Mouse (Mus musculus): Measurements from ENCODE around the gene Cplx3. TPM values are rescaled to one million over a fixed set of nuclear protein-coding genes. Genes with fewer than 3 reads are reported as not detected.

Gene Cplx3
- polyA plus RNA-seq, 1 experiment = 0.47 TPM

DNA sequence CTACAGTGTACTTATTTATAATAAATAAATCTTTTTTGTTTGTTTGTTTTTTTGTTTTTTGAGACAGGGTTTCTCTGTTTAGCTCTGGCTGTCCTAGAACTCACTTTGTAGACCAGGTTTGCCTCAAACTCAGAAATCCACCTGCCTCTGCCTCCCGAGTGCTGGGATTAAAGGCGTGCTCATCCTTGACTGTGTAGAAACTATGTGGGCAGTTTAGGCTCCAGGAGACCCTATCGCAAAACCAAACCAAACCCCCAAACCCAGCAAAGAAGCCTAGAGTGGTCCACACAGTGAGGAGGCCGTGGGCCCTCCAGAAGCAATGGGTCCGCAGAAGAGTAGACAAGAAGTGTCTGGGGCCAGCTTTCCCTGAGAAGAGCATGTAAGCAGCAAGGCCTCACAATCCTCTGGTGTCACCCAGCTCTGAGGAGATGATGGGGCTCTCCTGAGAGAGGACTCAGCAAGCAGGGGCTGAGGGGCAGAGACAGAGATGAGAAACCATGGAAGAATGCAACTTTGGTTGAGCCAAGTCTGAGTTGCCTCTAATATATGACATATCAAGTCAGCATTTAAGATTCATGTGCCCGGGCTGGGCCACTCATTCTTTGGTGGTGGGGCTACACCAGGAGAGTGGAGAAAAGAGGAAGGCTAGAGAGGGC lies 44.2 kb upstream of the Cplx3 start:
- Histone ChIP-seq H3K27ac (ENCODE audit: insufficient read depth, low read depth, low read length) (no peak overlapping the region; the same call in 1 of the 2 replicates), H3K36me3 (ENCODE audit: control insufficient read depth, insufficient read depth, low read length) (no peaks in the 10 kb centered on the region), H3K4me3 (ENCODE audit: insufficient read depth, low read depth, low read length) (no peak overlapping the region), H3K27me3 (replicated peaks; ENCODE audit: control insufficient read depth, insufficient read depth, low read length) (no peaks in the 10 kb centered on the region), H3K4me1 (ENCODE audit: control insufficient read depth, insufficient read depth, low read length) (no peaks in the 10 kb centered on the region)
- no peak for TF ChIP-seq CTCF (conservative IDR thresholded peaks at IDR 0.05; ENCODE audit: insufficient read depth, insufficient read length, low read depth, low read length)
- no peak for TF ChIP-seq POLR2A (IDR thresholded peaks at IDR 0.05; ENCODE audit: low read depth, low read length)
- 98% methylated on average over 6 of the region's 6 CpGs for WGBS
- DNase-seq = no peak

DNA sequence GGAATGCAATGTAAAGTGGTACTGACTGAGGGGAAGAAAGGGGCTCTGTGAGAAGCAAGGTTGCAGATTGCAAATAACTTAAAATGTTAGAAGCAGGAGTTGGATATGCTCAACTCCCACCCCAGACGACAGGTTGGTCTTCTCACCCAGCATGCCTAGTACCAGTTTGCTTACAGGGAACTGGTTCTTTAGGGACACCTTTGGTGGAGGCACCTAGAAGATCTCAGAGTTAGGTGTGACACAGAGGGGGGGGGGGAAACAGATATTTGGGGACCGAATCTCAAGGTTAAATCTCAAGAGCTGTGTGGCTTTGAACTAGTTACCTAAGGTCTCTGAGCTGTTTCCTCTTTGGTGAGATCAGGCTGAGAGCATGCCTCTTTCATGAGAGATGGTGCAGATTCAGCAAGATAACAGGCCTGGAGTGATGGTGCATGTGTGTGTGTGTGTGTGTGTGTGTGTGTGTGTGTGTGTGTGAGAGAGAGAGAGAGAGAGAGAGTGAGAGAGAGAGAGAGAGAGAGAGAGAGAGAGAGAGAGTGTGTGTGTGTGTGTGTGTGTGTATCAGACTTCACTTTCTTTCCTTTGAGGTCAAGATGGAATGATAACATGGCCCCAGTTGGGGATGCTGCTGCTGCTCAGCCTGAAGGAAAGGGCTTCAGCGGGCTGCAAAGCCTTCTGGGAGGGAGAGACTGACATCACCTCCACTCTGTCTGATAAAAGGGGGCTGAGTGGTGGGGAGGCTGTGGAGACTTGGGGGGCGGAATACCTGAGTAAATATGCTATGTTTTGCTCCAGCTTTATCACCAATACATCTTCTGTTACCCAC lies 41.4 kb upstream of the Cplx3 start:
- Histone ChIP-seq H3K4me1 (ENCODE audit: control insufficient read depth, insufficient read depth, low read length) (peaks cover 15% of the 10 kb centered on the region), H3K27me3 (replicated peaks; ENCODE audit: control insufficient read depth, insufficient read depth, low read length) (no peaks in the 10 kb centered on the region), H3K4me3 (ENCODE audit: insufficient read depth, low read depth, low read length) (no peak overlapping the region), H3K27ac (ENCODE audit: insufficient read depth, low read depth, low read length) (no peak overlapping the region), H3K36me3 (ENCODE audit: control insufficient read depth, insufficient read depth, low read length) (no peaks in the 10 kb centered on the region)
- 81% methylated on average over 4 of the region's 4 CpGs for WGBS
- no peak for DNase-seq
- no peak for TF ChIP-seq POLR2A (IDR thresholded peaks at IDR 0.05; ENCODE audit: low read depth, low read length)
- no peak for TF ChIP-seq CTCF (conservative IDR thresholded peaks at IDR 0.05; ENCODE audit: insufficient read depth, insufficient read length, low read depth, low read length)

DNA sequence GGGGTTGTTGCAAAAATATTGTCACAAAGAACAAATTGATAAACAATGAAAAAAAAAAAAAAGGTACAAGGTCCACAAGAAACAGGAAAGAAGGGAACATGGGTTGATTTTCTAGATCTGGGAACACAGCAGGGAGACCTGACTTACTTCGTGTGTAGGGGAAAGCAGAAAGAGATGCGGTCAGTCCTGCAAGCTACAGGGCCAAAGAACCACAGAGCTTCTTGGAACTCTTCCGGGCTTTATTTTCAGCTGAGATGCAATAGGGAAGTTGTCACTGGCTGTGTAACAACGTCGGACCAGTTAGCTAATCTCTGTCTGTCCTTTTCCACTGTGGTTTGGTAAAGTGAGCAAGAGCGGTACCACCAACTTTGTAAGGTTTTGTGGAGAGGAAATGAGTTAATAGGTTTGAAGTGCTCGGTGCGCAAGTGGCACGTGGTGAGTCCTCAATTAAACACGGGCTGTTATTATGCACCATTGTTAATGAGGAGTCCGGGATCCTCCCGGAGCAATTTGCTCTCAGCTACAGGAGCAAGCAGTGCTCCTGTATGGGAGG lies 40.5 kb upstream of the Cplx3 start:
- WGBS = 70% methylated on average over 12 of the region's 12 CpGs
- Histone ChIP-seq H3K27me3 (replicated peaks; ENCODE audit: control insufficient read depth, insufficient read depth, low read length) (no peaks in the 10 kb centered on the region), H3K36me3 (ENCODE audit: control insufficient read depth, insufficient read depth, low read length) (no peaks in the 10 kb centered on the region), H3K4me3 (ENCODE audit: insufficient read depth, low read depth, low read length) (no peak overlapping the region), H3K27ac (ENCODE audit: insufficient read depth, low read depth, low read length) (no peak overlapping the region), H3K4me1 (ENCODE audit: control insufficient read depth, insufficient read depth, low read length) (peaks cover 15% of the 10 kb centered on the region)
- TF ChIP-seq CTCF (conservative IDR thresholded peaks at IDR 0.05; ENCODE audit: insufficient read depth, insufficient read length, low read depth, low read length) = no peak
- no peak for TF ChIP-seq POLR2A (IDR thresholded peaks at IDR 0.05; ENCODE audit: low read depth, low read length)
- peak; percentile 46 for DNase-seq

DNA sequence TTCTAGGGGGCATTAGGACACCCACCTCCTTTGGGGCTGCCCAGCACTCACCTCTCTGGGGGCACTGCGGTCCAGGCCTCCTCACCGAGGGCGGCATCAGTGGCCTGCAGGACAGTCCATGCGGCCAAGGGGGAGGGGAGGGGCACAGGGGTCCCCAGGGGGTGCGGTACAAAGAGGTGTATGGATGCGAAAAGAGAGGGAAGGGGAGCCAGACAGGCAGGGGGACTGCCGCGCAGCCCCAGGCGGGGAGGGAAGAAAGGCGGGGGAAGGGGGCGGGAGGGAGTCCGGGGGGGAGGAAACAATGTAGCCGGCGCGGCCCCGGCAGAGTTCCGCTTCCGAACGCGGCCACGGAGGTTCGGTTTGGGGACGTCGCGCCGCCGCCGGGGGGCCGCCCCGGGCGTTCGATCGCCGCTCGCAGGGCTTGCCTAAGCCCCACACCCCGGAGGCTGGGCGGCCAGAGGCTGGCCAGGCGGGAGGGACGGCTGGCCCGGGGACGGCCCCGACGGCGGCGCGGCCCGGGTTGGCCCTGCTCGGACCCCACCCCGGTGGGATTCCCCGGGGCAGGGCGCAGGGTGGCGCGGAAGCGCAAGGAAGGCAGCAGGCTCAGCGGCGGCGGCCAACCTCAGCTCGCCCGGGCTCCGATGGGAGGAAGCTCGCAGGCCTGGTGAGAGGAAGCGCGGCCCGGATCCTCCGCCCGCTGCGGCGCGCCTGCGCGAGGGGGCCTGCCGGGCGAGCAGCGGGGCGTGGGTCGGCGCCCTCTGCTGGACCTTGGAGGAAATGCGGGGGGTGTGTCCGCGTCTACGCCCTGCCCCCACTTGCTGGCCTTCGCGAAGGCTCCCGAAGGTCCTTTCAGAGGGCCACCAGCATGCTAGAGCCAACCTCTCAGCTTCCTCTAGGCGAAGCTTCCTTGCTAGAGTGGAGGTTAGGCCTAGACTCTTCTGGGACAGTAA lies 39.1 kb upstream of the Cplx3 start:
- TF ChIP-seq POLR2A (IDR thresholded peaks at IDR 0.05; ENCODE audit: low read depth, low read length) = no peak
- TF ChIP-seq CTCF (conservative IDR thresholded peaks at IDR 0.05; ENCODE audit: insufficient read depth, insufficient read length, low read depth, low read length) = peak; percentile 85
- WGBS = under 1% methylated on average over 71 of the region's 85 CpGs
- H3K4me3 ChIP-seq (ENCODE audit: insufficient read depth, low read depth, low read length) = peak overlapping the region; percentile 79
- H3K27me3 ChIP-seq (replicated peaks; ENCODE audit: control insufficient read depth, insufficient read depth, low read length) = no peaks in the 10 kb centered on the region
- H3K4me1 ChIP-seq (ENCODE audit: control insufficient read depth, insufficient read depth, low read length) = peaks cover 27% of the 10 kb centered on the region
- H3K27ac ChIP-seq (ENCODE audit: insufficient read depth, low read depth, low read length) = peak overlapping the region; percentile 85
- H3K36me3 ChIP-seq (ENCODE audit: control insufficient read depth, insufficient read depth, low read length) = no peaks in the 10 kb centered on the region
- DNase-seq = peak; percentile 95

DNA sequence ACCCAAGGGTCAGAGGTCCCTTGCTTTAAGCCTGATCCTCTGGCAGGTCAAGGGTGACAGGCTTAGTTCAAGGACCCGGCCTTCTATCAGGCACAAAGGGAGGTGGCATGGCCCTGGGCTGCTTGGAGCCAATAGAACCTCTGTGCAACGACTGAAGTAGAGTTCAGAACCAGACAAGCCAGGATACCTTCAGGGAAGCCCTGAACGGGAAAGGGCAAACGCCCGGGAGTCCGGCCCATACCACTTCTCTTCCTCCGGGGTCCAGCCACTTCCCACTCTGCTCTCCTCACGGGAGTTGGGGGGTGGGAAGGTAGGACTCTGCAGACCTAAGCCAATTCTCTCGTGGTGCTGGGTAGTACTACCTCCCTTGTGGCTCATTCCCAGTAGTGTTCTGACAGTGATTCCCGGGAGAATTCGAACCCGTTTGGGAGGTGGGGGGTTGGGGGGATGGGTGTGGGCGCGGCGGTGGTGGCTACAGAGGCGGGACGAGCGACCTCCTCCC lies 38.4 kb upstream of the Cplx3 start:
- no peak for TF ChIP-seq CTCF (conservative IDR thresholded peaks at IDR 0.05; ENCODE audit: insufficient read depth, insufficient read length, low read depth, low read length)
- no peak for TF ChIP-seq POLR2A (IDR thresholded peaks at IDR 0.05; ENCODE audit: low read depth, low read length)
- DNase-seq = peak; percentile 24
- H3K36me3 ChIP-seq (ENCODE audit: control insufficient read depth, insufficient read depth, low read length) = no peaks in the 10 kb centered on the region
- H3K4me3 ChIP-seq (ENCODE audit: insufficient read depth, low read depth, low read length) = peak overlapping the region; percentile 79
- 2% methylated on average over 18 of the region's 18 CpGs for WGBS
- no peaks in the 10 kb centered on the region for H3K27me3 ChIP-seq (replicated peaks; ENCODE audit: control insufficient read depth, insufficient read depth, low read length)
- H3K4me1 ChIP-seq (ENCODE audit: control insufficient read depth, insufficient read depth, low read length) = peaks cover 34% of the 10 kb centered on the region
- H3K27ac ChIP-seq (ENCODE audit: insufficient read depth, low read depth, low read length) = peak overlapping the region; percentile 42; the same call in 1 of the 2 replicates

DNA sequence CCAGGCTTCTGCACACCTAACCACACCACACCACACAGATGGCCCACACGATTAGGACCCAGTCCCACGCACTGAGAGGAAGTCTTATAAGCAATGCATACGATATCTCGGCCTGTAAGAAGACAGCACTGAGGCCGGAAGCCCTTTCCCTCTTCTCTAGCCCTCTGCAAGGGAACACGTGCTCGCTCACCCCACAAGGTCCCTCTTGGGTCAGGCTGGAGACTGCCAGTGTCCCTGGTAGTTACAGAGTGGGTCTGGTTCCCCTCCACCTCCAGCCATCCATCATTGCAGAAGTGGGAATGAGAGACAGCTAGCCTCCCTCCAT lies 37.7 kb upstream of the Cplx3 start:
- WGBS = 30% methylated on average over 7 of the region's 7 CpGs
- peak; percentile 32 for DNase-seq
- TF ChIP-seq POLR2A (IDR thresholded peaks at IDR 0.05; ENCODE audit: low read depth, low read length) (no peak), CTCF (conservative IDR thresholded peaks at IDR 0.05; ENCODE audit: insufficient read depth, insufficient read length, low read depth, low read length) (no peak)

More for the DNA sequence above, 37.7 kb upstream of the Cplx3 start:
- Histone ChIP-seq H3K36me3 (ENCODE audit: control insufficient read depth, insufficient read depth, low read length) (no peaks in the 10 kb centered on the region), H3K4me3 (ENCODE audit: insufficient read depth, low read depth, low read length) (peak overlapping the region; percentile 26; the same call in 1 of the 2 replicates), H3K4me1 (ENCODE audit: control insufficient read depth, insufficient read depth, low read length) (peaks cover 40% of the 10 kb centered on the region), H3K27ac (ENCODE audit: insufficient read depth, low read depth, low read length) (peak overlapping the region; percentile 22), H3K27me3 (replicated peaks; ENCODE audit: control insufficient read depth, insufficient read depth, low read length) (no peaks in the 10 kb centered on the region)
